ENCODE assay signal across 23 mouse cellular contexts in genomic region chr9:86781426-86781825, GRCm38 (mm10). TPM values are rescaled to one million over a fixed set of nuclear protein-coding genes. Genes with fewer than 3 reads are reported as not detected.
DNase-seq lines count a peak whose midpoint lies in the region; ATAC-seq lines count a peak whose summit lies in the region.
"Had no signal": no experiment of that assay in that cellular context is flagged by ENCODE, and none has a peak within 500 bp of the region (broad histone marks: within the 10 kb centered on the region; RNA-seq: fewer than 3 reads in every experiment).

No protein-coding gene starts in this region.

- H3K36me3 ChIP-seq in limb, embryonic 11.5 days (ENCODE audit: control insufficient read depth, insufficient read depth, low read length): no peaks in the 10 kb centered on the region
- no peaks in the 10 kb centered on the region for H3K36me3 ChIP-seq in limb, embryonic 10.5 days
- H3K36me3 ChIP-seq: embryonic facial prominence, embryonic 10.5 days; embryonic facial prominence, embryonic 12.5 days; G1E had no signal

- H3K9me3 ChIP-seq in limb, embryonic 11.5 days (ENCODE audit: control insufficient read depth, low read length): no peaks in the 10 kb centered on the region
- no peaks in the 10 kb centered on the region for H3K9me3 ChIP-seq in limb, embryonic 10.5 days (replicated peaks)
- H3K9me3 ChIP-seq: embryonic facial prominence, embryonic 10.5 days; embryonic facial prominence, embryonic 12.5 days; forebrain, embryonic 13.5 days; forebrain, embryonic 15.5 days; G1E had no signal

- ATAC-seq in limb, embryonic 11.5 days (ENCODE audit: insufficient number of reproducible peaks, low FRiP score, low TSS enrichment, low read depth): no peak
- ATAC-seq: activated CD4-positive, CD25-positive, alpha-beta regulatory T cell, adult 4 months; CD4-positive, CD25-positive, alpha-beta regulatory T cell, adult 4 months; forebrain, embryonic 13.5 days; forebrain, embryonic 15.5 days; forebrain, postnatal 0 days; Patski had no signal

- 91% methylated on average over 4 of the region's 4 CpGs for WGBS in limb, embryonic 11.5 days
- 91% methylated on average over 4 of the region's 4 CpGs for WGBS in limb, embryonic 10.5 days

- H3K27ac ChIP-seq in limb, embryonic 11.5 days (replicated peaks; ENCODE audit: low read depth, low read length): no peak overlapping the region
- H3K27ac ChIP-seq in limb, embryonic 10.5 days: no peak overlapping the region
- H3K27ac ChIP-seq: embryonic facial prominence, embryonic 10.5 days; embryonic facial prominence, embryonic 12.5 days; forebrain, embryonic 13.5 days; forebrain, embryonic 15.5 days had no signal

- H3K27me3 ChIP-seq in limb, embryonic 11.5 days (ENCODE audit: control insufficient read depth, insufficient read depth, low read length): no peaks in the 10 kb centered on the region
- no peaks in the 10 kb centered on the region for H3K27me3 ChIP-seq in limb, embryonic 10.5 days (ENCODE audit: low read depth, poor library complexity, severe bottlenecking)
- H3K27me3 ChIP-seq: CH12.LX; embryonic facial prominence, embryonic 12.5 days; forebrain, embryonic 13.5 days; forebrain, embryonic 15.5 days; Patski had no signal

- H3K4me1 ChIP-seq in limb, embryonic 11.5 days (ENCODE audit: control insufficient read depth, insufficient read depth, low read length): no peaks in the 10 kb centered on the region
- H3K4me1 ChIP-seq in limb, embryonic 10.5 days: no peaks in the 10 kb centered on the region
- H3K4me1 ChIP-seq: embryonic facial prominence, embryonic 10.5 days; embryonic facial prominence, embryonic 12.5 days; forebrain, embryonic 13.5 days; forebrain, embryonic 15.5 days had no signal

- DNase-seq in adrenal gland, adult 2 months: peak; percentile 39
- no peak for DNase-seq in adrenal gland, postnatal 14 days
- DNase-seq in adrenal gland, postnatal 36 days: peak; percentile 32
- no peak for DNase-seq in adrenal gland, postnatal 25 days
- peak; percentile 6 for DNase-seq in limb, embryonic 11.5 days (ENCODE audit: low spot score)
- DNase-seq in limb, embryonic 10.5 days (ENCODE audit: low spot score): no peak
- DNase-seq: adrenal gland, adult 8-10 months; B cell, adult 2 months; cerebellum, adult 11-12 months; cerebellum, adult 2 months; cerebellum, adult 9-10 months; cerebellum, postnatal 10 days; cerebellum, postnatal 25 days; forebrain, postnatal 0 days had no signal

- no peak overlapping the region for H3K4me3 ChIP-seq in limb, embryonic 11.5 days (ENCODE audit: low read depth, low read length)
- no peak overlapping the region for H3K4me3 ChIP-seq in limb, embryonic 10.5 days
- H3K4me3 ChIP-seq: embryonic facial prominence, embryonic 10.5 days; embryonic facial prominence, embryonic 12.5 days; forebrain, embryonic 13.5 days; forebrain, embryonic 15.5 days had no signal

- H3K9ac ChIP-seq in limb, embryonic 11.5 days (ENCODE audit: low read length): no peak overlapping the region
- H3K9ac ChIP-seq: embryonic facial prominence, embryonic 12.5 days; forebrain, embryonic 13.5 days; forebrain, embryonic 15.5 days; forebrain, postnatal 0 days had no signal

- H3K4me2 ChIP-seq in limb, embryonic 11.5 days (ENCODE audit: low read depth, severe bottlenecking): no peak overlapping the region
- H3K4me2 ChIP-seq: embryonic facial prominence, embryonic 12.5 days; forebrain, embryonic 13.5 days; forebrain, embryonic 15.5 days had no signal

RNA-seq across cellular contexts. Expression of gene Prss35, which starts 38.0 kb away (rescaled TPM):
- total RNA-seq in adrenal gland, adult 2 months (2021): 100 to 1,000 TPM; 118 to 551 TPM
- 10.2 and 29.5 TPM in 2 replicates for polyA plus RNA-seq in adrenal gland, adult 2 months (2012; rRNA removed)
- total RNA-seq in adrenal gland, postnatal 14 days (2021): 164 and 178 TPM in 2 replicates
- 100 to 1,000 TPM; 153 to 823 TPM for total RNA-seq in adrenal gland, postnatal 36 days (2021)
- 181 and 236 TPM in 2 replicates for total RNA-seq in adrenal gland, postnatal 25 days (2021)
- polyA plus RNA-seq in limb, embryonic 11.5 days (2014; fragmentation: Nextera tagmentation; extraction: Ambion mirVana): 3.8 and 4.5 TPM in 2 replicates
- 1.8 and 2.3 TPM in 2 replicates for polyA plus RNA-seq in limb, embryonic 10.5 days (2016; fragmentation: Nextera tagmentation; extraction: Ambion mirVana)
- total RNA-seq: CH12.LX had no signal
- polyA plus RNA-seq: activated CD4-positive, CD25-positive, alpha-beta regulatory T cell, adult 4 months; CD4-positive, CD25-positive, alpha-beta regulatory T cell, adult 4 months; G1E had no signal

Comparison
In these comparisons a context has a peak if more than half of its experiments do, and no peak if none do; other contexts are left out.
1. DNase-seq: peak in adrenal gland, adult 2 months (single experiment), adrenal gland, postnatal 36 days (2 of 2) and limb, embryonic 11.5 days (single experiment); none in adrenal gland, postnatal 14 days (single experiment), adrenal gland, postnatal 25 days (single experiment) and limb, embryonic 10.5 days (single experiment).